Comparison of ENCODE assay signal across 8 mouse cellular contexts in the genomic region with DNA sequence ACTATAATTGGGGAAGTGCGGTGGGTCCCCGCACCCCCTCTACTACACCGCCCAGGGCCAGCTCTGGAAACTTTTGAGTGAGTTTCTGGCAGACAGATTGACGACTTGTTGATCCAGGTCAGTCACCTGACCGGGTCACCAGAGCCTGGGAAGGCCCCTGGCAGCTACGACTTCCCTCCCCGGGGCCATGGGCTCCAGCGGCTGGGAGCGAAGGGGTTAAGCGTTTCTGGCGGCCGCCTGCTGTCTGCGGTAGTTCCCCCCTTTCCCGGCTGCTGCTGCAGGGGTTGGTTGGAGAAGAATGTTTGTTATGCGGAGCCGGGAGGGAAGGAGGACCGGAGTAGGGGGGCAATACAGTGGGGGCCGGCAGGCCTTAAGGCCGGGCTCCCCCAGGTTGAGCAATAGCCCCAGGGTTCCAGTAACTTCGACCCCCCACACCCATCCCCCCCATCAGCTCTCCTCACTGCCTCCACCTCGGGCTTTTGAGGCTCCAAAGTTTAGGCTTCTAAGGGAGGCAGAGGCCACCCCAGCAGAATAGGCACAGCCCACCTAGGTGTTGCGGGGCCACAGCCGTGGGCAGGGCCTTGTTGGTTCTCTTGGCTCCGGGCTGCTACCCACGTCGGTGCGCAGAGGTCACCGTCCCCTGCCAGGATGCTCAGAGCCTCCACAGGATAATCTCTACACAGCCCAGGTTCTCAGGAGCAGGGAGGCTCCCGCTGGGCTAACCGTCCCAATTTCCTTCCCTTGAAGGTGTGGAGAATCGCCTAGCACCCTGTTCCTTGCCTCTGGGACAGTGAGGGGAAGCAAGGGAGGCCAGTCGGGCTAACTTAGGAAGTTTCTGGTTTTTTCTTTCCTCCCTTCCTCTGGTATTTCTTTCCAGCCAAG. TPM values are rescaled to one million over a fixed set of nuclear protein-coding genes. Genes with fewer than 3 reads are reported as not detected.
DNase-seq lines count a peak whose midpoint lies in the region; ATAC-seq lines count a peak whose summit lies in the region.

No protein-coding gene starts in this region.

- H3K36me3 ChIP-seq in heart, embryonic 14.5 days (ENCODE audit: control insufficient read depth, insufficient read depth, low read length): no peaks in the 10 kb centered on the region
- H3K36me3 ChIP-seq in midbrain, embryonic 16.5 days (ENCODE audit: control insufficient read depth, insufficient read depth, low read length): no peaks in the 10 kb centered on the region

- peak overlapping the region; percentile 68 for H3K9ac ChIP-seq in heart, embryonic 14.5 days (ENCODE audit: low read length)
- peak overlapping the region; percentile 48 for H3K9ac ChIP-seq in midbrain, embryonic 16.5 days (ENCODE audit: low read depth, low read length)

- 0 out of 2 replicates have a peak, but pooled peaks have one; percentile 12 for ATAC-seq in heart, embryonic 14.5 days (ENCODE audit: insufficient number of reproducible peaks, insufficient read depth, low FRiP score, low read depth)
- no peak for ATAC-seq in midbrain, embryonic 16.5 days

- H3K9me3 ChIP-seq in heart, embryonic 14.5 days (ENCODE audit: control insufficient read depth, low read length): no peaks in the 10 kb centered on the region
- no peaks in the 10 kb centered on the region for H3K9me3 ChIP-seq in midbrain, embryonic 16.5 days (replicated peaks; ENCODE audit: control insufficient read depth, low read length, poor library complexity, severe bottlenecking)

- DNase-seq in heart, adult 11 months: peak; percentile 97
- DNase-seq in heart, postnatal 36 days: no peak
- peak; percentile 89 for DNase-seq in embryo, embryonic 11 days
- DNase-seq in kidney, postnatal 4 days: peak; percentile 87 to 90
- DNase-seq in frontal cortex, postnatal 14 days (ENCODE audit: low spot score in 2 of 2): no peak
- DNase-seq in right cerebral cortex, postnatal 36 days (ENCODE audit: low spot score in 2 of 2): no peak

- H3K27me3 ChIP-seq in heart, embryonic 14.5 days (ENCODE audit: control insufficient read depth, insufficient read depth, low read length): no peaks in the 10 kb centered on the region
- H3K27me3 ChIP-seq in midbrain, embryonic 16.5 days (ENCODE audit: control insufficient read depth, insufficient read depth, low read depth, low read length): no peaks in the 10 kb centered on the region

- H3K4me3 ChIP-seq in heart, embryonic 14.5 days (ENCODE audit: control insufficient read depth in 1 of 2, insufficient read depth in 1 of 2, low read depth in 1 of 2, low read length in 2 of 2): peak overlapping the region; percentile 10 to 22; a peak in 2 of 4 replicates
- H3K4me3 ChIP-seq in midbrain, embryonic 16.5 days (ENCODE audit: low read depth, low read length): 0 out of 2 replicates have a peak overlapping the region, but pooled peaks have one; percentile 2

- H3K4me2 ChIP-seq in heart, embryonic 14.5 days (ENCODE audit: low read length): peak overlapping the region; percentile 63
- peak overlapping the region; percentile 48 for H3K4me2 ChIP-seq in midbrain, embryonic 16.5 days (ENCODE audit: low read length)

- 3% methylated on average over 32 of the region's 32 CpGs for WGBS in heart, embryonic 14.5 days
- WGBS in midbrain, embryonic 16.5 days: 3% methylated on average over 30 of the region's 32 CpGs

- peak overlapping the region; percentile 3 to 71 for H3K27ac ChIP-seq in heart, embryonic 14.5 days (replicated peaks in 1 of 2; ENCODE audit: control insufficient read depth in 1 of 2, insufficient read depth in 1 of 2, low read depth in 2 of 2, low read length in 2 of 2)
- peak overlapping the region; percentile 20; the same call in 1 of the 2 replicates for H3K27ac ChIP-seq in midbrain, embryonic 16.5 days (ENCODE audit: low read length)

- intact Hi-C loops in heart, postnatal 36 days (cut with DNase I): no loop called here

- H3K4me1 ChIP-seq in heart, embryonic 14.5 days (ENCODE audit: control insufficient read depth in 2 of 2, insufficient read depth in 2 of 2, low read length in 2 of 2): peaks cover 39 to 55% of the 10 kb centered on the region in 2 experiments
- H3K4me1 ChIP-seq in midbrain, embryonic 16.5 days (ENCODE audit: control insufficient read depth, insufficient read depth, low read length): peaks cover 52% of the 10 kb centered on the region

RNA-seq across cellular contexts. Expression of a gene that starts 10.3 kb away (rescaled TPM):
- total RNA-seq in heart, postnatal 36 days (2021): 1 to 10 TPM; 1.5 to 2.3 TPM
- 3.2 and 3.8 TPM in 2 replicates for polyA plus RNA-seq in heart, embryonic 14.5 days (2014; fragmentation: Nextera tagmentation; extraction: Ambion mirVana)
- 0.62 TPM in 2 replicates for polyA plus RNA-seq in midbrain, embryonic 16.5 days (2015; fragmentation: Nextera tagmentation; extraction: Ambion mirVana)

Comparison
In these comparisons a context has a peak if more than half of its experiments do, and no peak if none do; other contexts are left out.
1. DNase-seq: peak in heart, adult 11 months (single experiment), embryo, embryonic 11 days (single experiment) and kidney, postnatal 4 days (2 of 2); none in heart, postnatal 36 days (0 of 2), frontal cortex, postnatal 14 days (0 of 2) and right cerebral cortex, postnatal 36 days (0 of 2).